Mouse (Mus musculus) right cerebral cortex, postnatal 10 days (tissue): ENCODE results near the gene Nudt13.
"Not testable (repeated sequence)": the region's sequence is repeated elsewhere in the genome, so short reads cannot be mapped to it uniquely, and the experiment has no call there.

Source experiments
- DNase-seq, 2 experiments: peaks; one replicate each; pipeline ENCODE4 v3.0.0; 2021; ENCODE audit warnings: low spot score in 2 of 2

The Nudt13 gene

DNA sequence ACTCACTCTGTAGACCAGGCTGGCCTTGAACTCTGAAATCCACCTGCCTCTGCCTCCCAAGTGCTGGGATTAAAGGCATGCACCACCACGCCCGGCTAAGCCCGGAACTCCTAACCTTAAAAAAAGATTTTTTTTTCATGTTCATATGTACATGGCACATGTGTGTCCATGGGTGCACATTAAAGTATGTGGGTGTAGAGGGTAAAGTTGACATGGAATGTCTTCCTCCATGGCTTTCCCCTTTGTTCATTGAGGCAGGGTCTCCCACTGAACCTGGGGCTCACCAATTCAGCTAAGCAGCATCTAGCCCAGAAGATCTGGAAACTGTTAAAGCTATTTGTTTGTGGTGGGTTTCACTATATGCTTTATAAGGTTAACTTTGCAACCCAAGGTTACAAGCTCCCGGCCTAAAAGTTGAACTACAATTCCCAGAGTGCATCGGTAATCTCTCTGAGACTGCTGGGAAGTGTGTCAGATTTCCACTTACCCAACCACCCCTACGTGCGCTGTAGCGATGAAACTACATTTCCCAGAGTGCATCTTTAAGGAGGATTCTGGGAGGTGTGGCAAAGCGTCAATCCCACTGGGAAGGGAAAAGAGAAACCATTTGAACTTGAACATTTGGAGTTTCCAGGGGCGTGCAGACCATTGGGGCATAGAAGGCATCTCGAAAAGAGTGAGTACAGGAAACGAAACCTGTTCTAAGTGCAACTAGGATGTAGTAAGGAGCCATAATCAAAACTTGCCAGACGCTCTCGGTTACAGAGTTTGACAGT, at the start of gene Nudt13:
TSS of gene Nudt13 (plus strand) at position 581 of the 776 bp plus-strand sequence.
- DNase-seq = peak; percentile 92 to 95

- no peak for DNase-seq
Measured at GRCm38 (mm10) chr14:20245318-20245717, 49.2 kb upstream of the Nudt13 start.

- DNase-seq = no peak
Measured at GRCm38 (mm10) chr14:20245861-20246260, 48.6 kb upstream of the Nudt13 start.

GRCm38 (mm10) chr14:20246811-20247266, 47.7 kb upstream of the Nudt13 start:
- DNase-seq = no peak

- no peak for DNase-seq
Measured at GRCm38 (mm10) chr14:20248001-20248400, 46.5 kb upstream of the Nudt13 start.

- peak; percentile 67 to 68 for DNase-seq
Measured at GRCm38 (mm10) chr14:20250237-20251171, 44.0 kb upstream of the Nudt13 start.

- peak; percentile 81 to 87 for DNase-seq
Measured at GRCm38 (mm10) chr14:20258185-20259113, 36.0 kb upstream of the Nudt13 start.

- DNase-seq = no peak
Measured at GRCm38 (mm10) chr14:20262346-20262745, 32.2 kb upstream of the Nudt13 start.

GRCm38 (mm10) chr14:20268421-20268820, 26.1 kb upstream of the Nudt13 start:
- peak; percentile 57 to 60 for DNase-seq

- no peak for DNase-seq
Measured at GRCm38 (mm10) chr14:20269082-20269809, 25.3 kb upstream of the Nudt13 start, which contains the start of gene Kcnk16. Gene Kcnk16, minus strand, starts transcription at chr14:20269199.

DNA sequence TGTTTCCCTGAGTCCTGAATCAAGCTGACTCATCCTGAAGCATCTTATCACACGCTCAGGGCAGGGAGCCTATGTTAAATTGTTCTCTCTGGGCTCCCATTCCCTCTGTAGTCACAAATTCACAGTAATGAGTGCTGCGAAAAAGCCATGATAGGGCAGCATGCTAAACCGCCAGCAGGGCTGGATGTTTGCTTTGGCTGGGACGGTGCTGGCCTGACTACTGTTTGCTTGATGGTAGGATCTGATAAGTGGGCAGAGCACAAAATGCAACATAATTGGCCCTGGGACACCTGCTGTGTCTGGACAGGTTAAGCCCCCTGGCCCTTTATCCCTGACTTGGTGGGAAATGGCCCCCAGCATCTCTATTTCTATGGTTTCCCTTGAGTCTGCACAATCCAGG, 3.1 kb upstream of the Nudt13 start:
- no peak for DNase-seq

DNA sequence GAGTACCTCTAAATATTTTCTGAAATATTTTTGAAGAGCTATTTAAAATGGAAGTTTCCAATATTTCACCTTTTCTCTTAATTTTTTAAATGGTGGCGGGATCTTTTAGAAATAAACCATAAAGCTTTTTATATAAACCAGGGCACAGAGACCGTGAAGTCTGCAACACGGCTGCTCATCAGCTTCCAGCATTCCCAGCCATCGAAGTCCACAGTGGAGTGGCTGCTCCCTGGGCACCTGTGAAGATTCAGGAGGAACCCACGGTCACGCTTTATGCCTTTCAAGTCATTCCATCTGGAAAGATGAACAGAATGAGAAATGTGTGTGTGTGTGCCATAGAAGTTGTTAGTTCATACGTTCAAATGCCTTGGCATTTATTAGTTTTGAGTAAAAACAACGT, 450 bp downstream of the Nudt13 start:
- no peak for DNase-seq

GRCm38 (mm10) chr14:20297616-20298015, 3.1 kb downstream of the Nudt13 start:
- DNase-seq = no peak

- DNase-seq = no peak
Measured at GRCm38 (mm10) chr14:20298131-20298530, 3.6 kb downstream of the Nudt13 start.

- DNase-seq = not testable (repeated sequence)
Measured at GRCm38 (mm10) chr14:20305085-20305484, 10.6 kb downstream of the Nudt13 start.

GRCm38 (mm10) chr14:20315137-20315536, 20.6 kb downstream of the Nudt13 start:
- no peak for DNase-seq

DNA sequence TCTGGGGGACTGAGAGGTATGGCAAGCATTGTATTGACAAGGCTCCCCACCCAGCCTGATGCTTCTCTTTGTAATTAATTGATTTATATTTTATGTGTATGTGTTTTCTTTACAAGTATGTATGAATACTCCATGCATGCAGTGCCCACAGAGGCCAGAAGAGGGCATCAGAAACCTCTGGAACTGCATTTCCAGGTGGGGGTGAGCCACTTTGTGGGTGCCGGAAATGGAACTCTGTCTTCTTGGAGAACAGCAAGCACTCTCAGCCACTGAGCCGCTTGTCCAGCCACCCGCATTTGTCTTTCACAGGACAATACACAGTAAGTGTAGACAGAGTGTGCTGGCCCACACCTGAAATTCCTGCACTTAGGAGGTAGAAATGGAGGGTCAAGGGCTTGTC, 24.9 kb downstream of the Nudt13 start:
- DNase-seq = peak in 1 of 2 experiments; percentile 51

DNA sequence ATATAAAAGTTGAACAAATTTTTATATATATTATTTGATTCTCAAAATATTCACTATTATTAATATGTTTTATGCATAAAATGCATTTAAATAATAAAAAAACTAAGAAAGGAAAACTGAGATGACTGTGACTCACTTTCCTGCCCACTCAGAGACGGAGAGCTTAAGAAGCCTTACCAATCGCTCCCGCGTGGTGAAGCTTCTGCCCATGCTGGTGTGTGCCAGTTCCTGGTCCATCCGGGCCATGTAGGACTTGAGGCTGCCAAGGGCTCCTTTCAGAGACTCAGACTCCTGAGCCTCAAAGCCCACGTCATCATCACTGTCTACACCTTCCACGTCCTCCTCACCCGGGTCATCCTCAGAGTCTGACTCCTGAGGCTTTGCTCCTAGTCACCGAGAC, 29.7 kb downstream of the Nudt13 start:
- DNase-seq = no peak

DNA sequence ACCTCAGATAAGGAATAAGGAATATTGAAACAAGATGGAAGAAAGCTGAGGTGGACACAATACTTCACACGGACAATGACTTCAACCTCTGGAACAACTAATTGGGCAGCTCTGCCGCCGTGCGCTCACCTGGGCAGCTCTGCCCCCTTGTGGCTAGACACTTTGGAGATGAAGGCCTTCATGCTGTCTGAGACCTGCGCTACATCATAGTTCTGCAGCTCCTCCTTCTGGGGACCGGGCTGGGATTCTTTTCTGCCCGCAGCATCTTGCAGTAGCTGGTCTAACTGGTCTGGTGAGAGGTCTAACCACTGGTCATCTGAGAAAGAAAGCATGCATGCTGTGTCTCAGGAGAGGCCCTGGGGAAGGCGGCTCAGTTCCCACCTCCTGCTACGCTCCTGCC, 34.0 kb downstream of the Nudt13 start:
- DNase-seq = no peak

DNA sequence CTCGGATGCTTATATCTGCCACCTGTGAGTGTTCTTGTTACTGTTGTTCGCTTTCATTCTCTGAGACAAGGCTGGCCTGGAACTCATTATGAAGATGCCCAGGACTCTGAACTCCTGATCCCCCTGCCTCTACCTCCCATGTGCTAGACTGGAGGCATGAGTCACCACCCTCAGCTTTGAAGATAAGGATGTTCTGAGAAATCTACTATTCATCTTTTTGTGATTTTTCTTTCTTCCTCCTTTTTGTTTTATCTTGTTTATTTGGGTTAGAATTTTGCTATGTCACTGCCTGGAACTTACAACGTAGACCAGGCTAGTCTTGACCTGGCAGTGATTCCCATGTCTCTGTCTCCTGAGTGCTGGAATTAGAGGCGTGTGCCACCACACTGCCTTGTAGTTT, 36.8 kb downstream of the Nudt13 start:
- DNase-seq = no peak

DNA sequence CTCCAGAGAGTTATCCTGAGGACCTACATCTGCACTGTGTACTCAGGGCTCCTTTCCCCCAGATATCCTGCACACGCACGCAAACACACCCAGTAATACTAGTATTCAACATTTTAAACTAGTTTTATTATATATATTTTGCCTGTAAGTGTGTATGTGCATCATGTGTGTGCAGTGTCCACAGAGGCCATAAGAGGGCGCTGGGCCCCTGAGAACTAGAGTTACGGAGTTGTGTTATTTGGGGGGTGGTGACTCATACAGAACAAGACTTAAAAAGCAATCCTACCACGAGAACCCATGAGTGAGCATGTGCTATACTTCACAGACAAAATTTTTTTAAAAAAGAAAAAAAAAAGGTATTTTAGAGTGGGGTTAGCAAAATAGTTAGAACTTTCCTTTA, 44.9 kb downstream of the Nudt13 start:
- DNase-seq = no peak
